Mouse (Mus musculus) bone marrow macrophage, adult 2 months (primary cell): ENCODE results near the gene Cerk. TPM values are rescaled to one million over a fixed set of nuclear protein-coding genes. Genes with fewer than 3 reads are reported as not detected.

Source experiments
- H3K27ac ChIP-seq: 2 replicates; pipeline ENCODE4 v1.5.1; 2012; ENCODE audit warnings: low read depth, low read length; ENCODE audit not compliant: insufficient read depth
- H3K4me1 ChIP-seq: 2 replicates; pipeline ENCODE4 v1.6.1; 2012; ENCODE audit warnings: low read length; ENCODE audit not compliant: control insufficient read depth, insufficient read depth
- H3K4me3 ChIP-seq: 2 replicates; pipeline ENCODE4 v1.5.1; 2012; ENCODE audit warnings: mild to moderate bottlenecking, low read length, moderate library complexity; ENCODE audit not compliant: insufficient read depth
- CTCF ChIP-seq: IDR thresholded peaks from 2 replicates; pipeline ENCODE4 v1.5.1; 2012; ENCODE audit warnings: low read depth, mild to moderate bottlenecking, low read length, moderate library complexity
- POLR2A ChIP-seq: IDR thresholded peaks from 2 replicates; pipeline ENCODE4 v1.6.1; 2012; ENCODE audit warnings: mild to moderate bottlenecking, low read depth, low read length, borderline replicate concordance
- polyA plus RNA-seq: library from polyadenylated mRNA; stranded (reverse); fragments of >200 nt; gene quantifications from 2 replicates; pipeline ENCODE4 v1.2.4, GENCODE M21; 2012; ENCODE audit not compliant: missing spikeins, insufficient read depth, insufficient read length

Gene Cerk
- polyA plus RNA-seq: 103 and 111 TPM in 2 replicates

DNA sequence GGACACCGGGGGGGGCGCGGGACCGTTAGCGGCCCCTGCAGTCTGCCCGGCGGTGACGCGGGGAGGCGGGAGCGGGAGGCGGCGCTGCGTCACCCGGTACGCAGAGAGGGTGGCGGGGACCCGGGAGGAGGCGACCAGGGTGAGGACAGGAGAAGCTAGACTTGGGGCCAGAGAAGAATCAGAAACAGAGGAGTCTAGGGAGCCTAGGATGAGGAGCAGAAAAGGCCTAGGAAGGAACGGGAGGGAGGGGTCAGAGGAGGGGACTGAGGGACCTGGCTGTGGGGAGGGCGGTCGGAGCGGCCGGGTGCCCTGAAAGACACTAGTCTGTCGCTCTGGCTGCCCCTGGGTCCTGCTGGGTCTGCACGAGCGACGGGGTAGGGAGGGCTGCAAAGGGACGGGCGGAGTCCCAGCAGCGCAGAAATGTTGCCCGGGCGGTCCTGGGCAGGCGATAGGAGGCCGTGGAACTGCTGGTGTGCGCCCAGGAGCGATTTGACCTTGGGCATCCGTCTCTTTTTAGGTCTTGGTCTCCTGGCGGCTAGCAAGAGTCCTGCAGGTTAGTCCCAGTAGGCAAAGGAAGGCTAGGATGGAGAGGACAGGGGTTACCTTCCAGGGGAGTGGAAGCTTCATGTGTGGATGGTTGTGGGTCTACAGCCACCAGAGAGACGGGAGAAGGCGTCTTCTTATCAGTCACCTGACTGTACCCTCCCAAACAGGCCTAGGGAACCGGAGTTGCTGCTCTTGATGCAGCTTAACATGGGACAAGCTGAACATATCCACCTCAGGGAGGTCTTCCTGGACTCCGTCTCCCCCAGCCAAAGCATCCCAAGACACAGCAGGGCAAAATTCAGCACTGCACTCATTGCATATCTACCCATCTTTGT, at the start of gene Cerk:
Gene Cerk, minus strand, starts transcription at position 453 of the 881 bp plus-strand sequence.
- Histone ChIP-seq H3K4me3 (peak within 1 kb of the TSS; percentile 74), H3K4me1 (peaks cover 53% of the 10 kb centered on the region), H3K27ac (peak within 1 kb of the TSS; percentile 89)
- TF ChIP-seq POLR2A (no peak; the same call in 1 of the 2 replicates), CTCF (peak; percentile 35; the same call in 1 of the 2 replicates)

DNA sequence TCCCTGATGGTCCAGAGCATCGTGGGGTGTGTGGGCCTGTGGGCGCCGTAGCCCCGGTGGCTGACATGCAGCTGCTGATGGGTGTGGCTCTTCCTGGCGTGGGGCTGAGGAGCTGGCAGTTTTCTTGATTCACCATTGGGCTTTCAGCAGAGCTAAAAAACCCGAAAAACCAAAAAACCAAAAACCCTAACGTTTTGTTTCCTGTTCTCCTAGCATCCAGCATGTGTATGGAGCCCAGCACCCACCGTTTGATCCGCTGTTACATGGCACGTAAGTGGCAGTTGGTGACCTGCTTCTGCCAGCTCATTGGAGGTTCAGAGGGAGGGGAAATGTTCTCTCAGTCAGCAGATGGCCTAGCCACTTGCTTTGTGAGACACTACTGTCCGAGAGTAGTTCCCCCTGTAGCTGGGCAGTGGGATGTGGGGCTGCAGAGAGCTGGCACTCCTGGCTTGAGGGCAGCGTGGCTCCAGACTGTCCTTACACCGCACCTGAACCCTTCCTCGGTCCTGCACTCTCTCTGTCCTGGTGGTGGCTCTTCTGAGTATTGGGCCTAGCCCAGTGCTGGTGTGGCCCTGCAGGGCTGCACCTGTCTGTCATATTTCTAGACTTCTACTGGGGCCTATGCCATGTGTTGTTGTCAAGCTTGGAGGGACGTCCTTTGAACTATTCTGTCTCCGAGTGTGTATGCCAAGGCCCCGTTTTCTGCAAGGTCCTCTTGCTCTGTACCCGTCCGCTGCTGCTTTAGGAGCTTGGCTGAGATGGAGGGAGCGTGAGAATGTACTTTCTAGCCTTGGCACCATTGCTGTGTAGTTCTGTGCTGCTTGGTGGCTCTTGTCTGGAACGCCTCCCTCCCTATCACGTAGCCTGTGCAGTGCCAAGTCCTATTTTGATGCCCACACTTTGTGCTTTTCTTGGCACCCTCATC, 48.8 kb upstream of the Cerk start:
- TF ChIP-seq POLR2A (no peak), CTCF (no peak)
- Histone ChIP-seq H3K27ac (no peak overlapping the region), H3K4me3 (no peak overlapping the region), H3K4me1 (no peaks in the 10 kb centered on the region; the same call in 1 of the 2 replicates)

- no peak for TF ChIP-seq POLR2A
- no peak for TF ChIP-seq CTCF
Observed at GRCm38 (mm10) chr15:86234001-86234400, 48.1 kb upstream of the Cerk start.

DNA sequence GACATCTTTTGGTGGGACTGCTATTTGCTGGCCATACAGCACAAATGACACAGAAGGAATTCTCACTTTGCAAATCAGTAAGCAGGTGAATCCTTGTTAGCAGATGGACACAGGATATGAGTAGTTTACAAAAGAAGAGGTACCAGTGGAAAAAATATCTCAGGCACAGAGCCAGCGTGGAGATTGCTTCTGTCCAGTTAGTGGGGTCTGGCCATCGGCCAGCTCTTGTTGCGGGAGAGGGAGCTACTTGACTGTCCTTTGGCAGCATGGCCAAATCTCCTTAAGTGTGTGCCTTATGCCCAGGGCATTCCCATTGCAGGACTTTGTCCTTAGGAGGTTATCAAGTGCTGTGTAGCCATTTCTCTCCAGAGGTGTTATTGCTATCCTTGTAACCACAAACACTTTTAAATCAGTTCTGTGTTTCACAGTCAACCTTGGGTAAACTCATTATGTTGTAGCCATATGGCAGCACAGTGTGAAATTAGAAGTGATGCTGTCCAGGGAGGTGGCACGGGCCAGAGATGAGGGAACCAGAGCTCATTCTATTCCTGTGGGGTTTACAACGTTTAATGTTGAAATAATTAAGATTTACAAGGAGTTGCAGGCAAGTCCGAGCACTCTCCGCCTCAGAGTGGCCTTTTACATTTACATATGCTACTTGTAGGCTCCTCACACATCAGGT, 46.0 kb upstream of the Cerk start:
- H3K4me3 ChIP-seq: no peak overlapping the region
- H3K27ac ChIP-seq: no peak overlapping the region
- peaks cover 9% of the 10 kb centered on the region for H3K4me1 ChIP-seq
- TF ChIP-seq CTCF (no peak), POLR2A (no peak)

More at GRCm38 (mm10) chr15:86234001-86234400, 48.1 kb upstream of the Cerk start:
- Histone ChIP-seq H3K27ac (no peak overlapping the region), H3K4me1 (no peaks in the 10 kb centered on the region; the same call in 1 of the 2 replicates), H3K4me3 (no peak overlapping the region)

DNA sequence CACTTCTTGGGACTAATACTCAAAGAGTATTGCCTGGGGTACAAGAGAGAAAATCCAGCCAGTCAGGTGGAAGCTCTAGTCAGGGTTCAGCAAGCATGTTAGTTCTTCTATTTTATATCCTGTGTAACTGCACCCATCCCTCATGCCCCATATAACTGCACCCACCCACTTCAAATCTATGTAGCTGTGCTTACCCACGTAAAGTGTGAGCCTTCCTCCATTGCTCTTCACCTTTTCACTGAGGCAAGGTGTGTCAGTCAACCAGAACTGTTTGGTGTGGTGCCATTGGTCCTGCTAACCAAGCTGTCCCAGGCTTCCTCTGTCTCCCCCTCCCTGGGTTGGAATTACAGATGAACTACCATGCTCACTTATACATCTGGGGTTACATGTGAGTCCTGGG, 45.2 kb upstream of the Cerk start:
- TF ChIP-seq POLR2A (no peak), CTCF (no peak)
- peaks cover 17% of the 10 kb centered on the region for H3K4me1 ChIP-seq

GRCm38 (mm10) chr15:86229623-86230022, 43.7 kb upstream of the Cerk start:
- no peak overlapping the region for H3K27ac ChIP-seq
- H3K4me1 ChIP-seq: peaks cover 27% of the 10 kb centered on the region
- H3K4me3 ChIP-seq: no peak overlapping the region
- no peak for TF ChIP-seq POLR2A
- no peak for TF ChIP-seq CTCF

More for the DNA sequence above, 45.2 kb upstream of the Cerk start:
- Histone ChIP-seq H3K4me3 (no peak overlapping the region), H3K27ac (no peak overlapping the region)

DNA sequence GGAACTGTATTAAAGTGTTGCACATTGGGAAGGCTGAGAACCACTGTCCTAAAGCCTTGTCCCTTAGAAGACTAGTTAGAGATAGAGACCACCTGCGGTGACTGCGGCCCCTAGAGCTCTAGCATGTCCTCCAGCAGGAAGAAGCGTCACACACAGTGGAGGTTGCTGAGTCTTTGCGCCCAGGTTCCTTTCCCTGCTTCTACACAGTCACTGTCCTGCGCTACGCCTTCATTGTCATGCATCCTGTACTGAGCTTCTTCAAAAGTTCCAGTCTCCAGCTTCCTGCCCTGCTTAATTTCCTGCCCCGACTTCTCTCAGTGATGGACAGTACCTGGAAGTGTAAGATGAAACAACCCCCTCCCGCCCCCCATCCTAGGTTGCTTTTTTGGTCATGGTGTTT, 43.1 kb upstream of the Cerk start:
- Histone ChIP-seq H3K4me3 (no peak overlapping the region), H3K4me1 (peaks cover 33% of the 10 kb centered on the region)
- TF ChIP-seq POLR2A: no peak
- TF ChIP-seq CTCF: no peak

GRCm38 (mm10) chr15:86228186-86228585, 42.2 kb upstream of the Cerk start:
- TF ChIP-seq POLR2A: no peak
- peak; percentile 49; the same call in 1 of the 2 replicates for TF ChIP-seq CTCF
- peaks cover 33% of the 10 kb centered on the region for H3K4me1 ChIP-seq

More for the DNA sequence above, 43.1 kb upstream of the Cerk start:
- H3K27ac ChIP-seq: no peak overlapping the region

GRCm38 (mm10) chr15:86226968-86227367, 41.0 kb upstream of the Cerk start:
- no peak overlapping the region for H3K4me3 ChIP-seq
- no peak for TF ChIP-seq POLR2A
- no peak overlapping the region; the same call in 1 of the 2 replicates for H3K27ac ChIP-seq
- H3K4me1 ChIP-seq: peaks cover 33% of the 10 kb centered on the region

More at GRCm38 (mm10) chr15:86228186-86228585, 42.2 kb upstream of the Cerk start:
- no peak overlapping the region for H3K4me3 ChIP-seq
- H3K27ac ChIP-seq: no peak overlapping the region; the same call in 1 of the 2 replicates
